Mouse (Mus musculus) limb, embryonic 13.5 days (tissue): ENCODE results near the gene Nid2. TPM values are rescaled to one million over a fixed set of nuclear protein-coding genes. Genes with fewer than 3 reads are reported as not detected.

Experiments used
- ATAC-seq: fragments of 200-750 bp; cut with Nextera tagmentation; 2 replicates; pipeline ENCODE4 v1.8.0; 2017; ENCODE audit warnings: low read depth, moderate number of reproducible peaks, moderate TSS enrichment; ENCODE audit not compliant: low FRiP score
- H3K27ac ChIP-seq: fragments of 300-500 bp; sonication (generic); 2 replicates; pipeline ENCODE4 v1.5.1; 2015; ENCODE audit warnings: inconsistent platforms, mild to moderate bottlenecking, moderate library complexity
- H3K27me3 ChIP-seq: fragments of 300-500 bp; sonication (generic); 2 replicates; pipeline ENCODE4 v1.6.1; 2015; ENCODE audit warnings: mild to moderate bottlenecking, inconsistent platforms
- H3K36me3 ChIP-seq: fragments of 300-500 bp; sonication (generic); 2 replicates; pipeline ENCODE4 v1.6.1; 2015; ENCODE audit warnings: inconsistent platforms, mild to moderate bottlenecking, moderate library complexity
- H3K4me1 ChIP-seq: fragments of 300-500 bp; sonication (generic); 2 replicates; pipeline ENCODE4 v1.6.1; 2015; ENCODE audit warnings: inconsistent platforms
- H3K4me2 ChIP-seq: fragments of 300-500 bp; sonication (generic); replicated peaks from 2 replicates; pipeline ENCODE4 v1.6.1; 2015; ENCODE audit warnings: inconsistent platforms, mild to moderate bottlenecking, moderate library complexity
- H3K4me3 ChIP-seq: fragments of 300-500 bp; sonication (generic); 2 replicates; pipeline ENCODE4 v1.5.1; 2015; ENCODE audit warnings: moderate library complexity, mild to moderate bottlenecking, inconsistent platforms
- H3K9ac ChIP-seq: fragments of 300-500 bp; sonication (generic); 2 replicates; pipeline ENCODE4 v1.6.1; 2015; ENCODE audit warnings: mild to moderate bottlenecking, inconsistent platforms
- H3K9me3 ChIP-seq: fragments of 300-500 bp; sonication (generic); 2 replicates; pipeline ENCODE4 v1.6.1; 2016; ENCODE audit warnings: inconsistent platforms
- whole genome bisulfite sequencing: fragments of 180-500 bp; shearing (Covaris S2); methylation state at CpG from one replicate; pipeline ENCODE4 v1.1.7; 2015; 5-methylcytosine and 5-hydroxymethylcytosine counted together
- polyA plus RNA-seq: library from polyadenylated mRNA; unstranded; fragments of >200 nt; fragmentation: Nextera tagmentation; extraction: Ambion mirVana; gene quantifications from 2 replicates; pipeline ENCODE4 v1.2.1, GENCODE M21; 2015

Gene Nid2
- 99.5 and 104 TPM in 2 replicates for polyA plus RNA-seq

GRCm38 (mm10) chr14:19751025-19751771 is at the start of gene Nid2:
Nid2 (plus strand) TSS chr14:19751265.
- peaks cover 6% of the 10 kb centered on the region for H3K36me3 ChIP-seq
- peak within 1 kb of the TSS; percentile 87 for H3K4me2 ChIP-seq
- ATAC-seq, result peak; percentile 96
- no peaks in the 10 kb centered on the region for H3K27me3 ChIP-seq
- H3K4me3 ChIP-seq, result peak within 1 kb of the TSS; percentile 66
- peak within 1 kb of the TSS; percentile 96 for H3K27ac ChIP-seq
- no peaks in the 10 kb centered on the region for H3K9me3 ChIP-seq
- peaks cover 53% of the 10 kb centered on the region for H3K4me1 ChIP-seq
- H3K9ac ChIP-seq, result peak within 1 kb of the TSS; percentile 73
- under 1% methylated on average over 45 of the region's 45 CpGs for WGBS

- peaks cover under 1% of the 10 kb centered on the region; the same call in 1 of the 2 replicates for H3K4me1 ChIP-seq
- H3K27ac ChIP-seq, result no peak overlapping the region
- H3K9ac ChIP-seq, result no peak overlapping the region
- H3K27me3 ChIP-seq, result no peaks in the 10 kb centered on the region
- no peak for ATAC-seq
- H3K4me2 ChIP-seq, result no peak overlapping the region
- no peaks in the 10 kb centered on the region for H3K9me3 ChIP-seq
- H3K4me3 ChIP-seq, result no peak overlapping the region
- H3K36me3 ChIP-seq, result no peaks in the 10 kb centered on the region
Measured at GRCm38 (mm10) chr14:19701546-19701945, 49.5 kb upstream of the Nid2 start.

- H3K9me3 ChIP-seq, result no peaks in the 10 kb centered on the region
- H3K4me1 ChIP-seq, result peaks cover 25% of the 10 kb centered on the region
- no peaks in the 10 kb centered on the region for H3K36me3 ChIP-seq
- no peaks in the 10 kb centered on the region for H3K27me3 ChIP-seq
- no peak overlapping the region for H3K9ac ChIP-seq
- H3K4me2 ChIP-seq, result peak overlapping the region; percentile 39
- 7% methylated on average over 16 of the region's 16 CpGs for WGBS
- no peak overlapping the region for H3K4me3 ChIP-seq
- H3K27ac ChIP-seq, result no peak overlapping the region
- ATAC-seq, result 0 out of 2 replicates have a peak, but pooled peaks have one; percentile 60
Measured at GRCm38 (mm10) chr14:19705649-19706048, 45.4 kb upstream of the Nid2 start.

- H3K27me3 ChIP-seq, result no peaks in the 10 kb centered on the region
- no peaks in the 10 kb centered on the region for H3K36me3 ChIP-seq
- H3K9me3 ChIP-seq, result no peaks in the 10 kb centered on the region
- H3K4me1 ChIP-seq, result peaks cover 25% of the 10 kb centered on the region
- 0 out of 2 replicates have a peak overlapping the region, but pooled peaks have one; percentile 7 for H3K4me2 ChIP-seq
- H3K27ac ChIP-seq, result no peak overlapping the region
- WGBS, result 2% methylated on average over 5 of the region's 5 CpGs
- no peak overlapping the region for H3K4me3 ChIP-seq
- no peak; the same call in 1 of the 2 replicates for ATAC-seq
- H3K9ac ChIP-seq, result no peak overlapping the region
Measured at GRCm38 (mm10) chr14:19706454-19706853, 44.6 kb upstream of the Nid2 start.

GRCm38 (mm10) chr14:19706997-19707396 is 44.1 kb upstream of the Nid2 start:
- no peaks in the 10 kb centered on the region for H3K9me3 ChIP-seq
- H3K9ac ChIP-seq, result peak overlapping the region; percentile 13; the same call in 1 of the 2 replicates
- no peaks in the 10 kb centered on the region for H3K27me3 ChIP-seq
- WGBS, result 21% methylated on average over 2 of the region's 2 CpGs
- no peak overlapping the region for H3K4me3 ChIP-seq
- peak; percentile 38; the same call in 1 of the 2 replicates for ATAC-seq
- H3K4me2 ChIP-seq, result 0 out of 2 replicates have a peak overlapping the region, but pooled peaks have one; percentile 7
- peaks cover 25% of the 10 kb centered on the region for H3K4me1 ChIP-seq
- H3K27ac ChIP-seq, result no peak overlapping the region
- H3K36me3 ChIP-seq, result no peaks in the 10 kb centered on the region

GRCm38 (mm10) chr14:19707721-19708507 is 43.2 kb upstream of the Nid2 start:
- no peak overlapping the region; the same call in 1 of the 2 replicates for H3K27ac ChIP-seq
- peaks cover 25% of the 10 kb centered on the region for H3K4me1 ChIP-seq
- no peaks in the 10 kb centered on the region for H3K9me3 ChIP-seq
- ATAC-seq, result no peak
- H3K4me2 ChIP-seq, result no peak overlapping the region
- no peaks in the 10 kb centered on the region for H3K27me3 ChIP-seq
- no peaks in the 10 kb centered on the region for H3K36me3 ChIP-seq
- WGBS, result 47% methylated on average over 11 of the region's 11 CpGs
- no peak overlapping the region for H3K4me3 ChIP-seq
- no peak overlapping the region for H3K9ac ChIP-seq

GRCm38 (mm10) chr14:19709161-19709560 is 41.9 kb upstream of the Nid2 start:
- peaks cover 25% of the 10 kb centered on the region for H3K4me1 ChIP-seq
- no peak overlapping the region for H3K4me3 ChIP-seq
- no peaks in the 10 kb centered on the region for H3K9me3 ChIP-seq
- peak; percentile 37; the same call in 1 of the 2 replicates for ATAC-seq
- no peak overlapping the region for H3K4me2 ChIP-seq
- 60% methylated on average over 9 of the region's 9 CpGs for WGBS
- H3K27ac ChIP-seq, result no peak overlapping the region
- no peaks in the 10 kb centered on the region for H3K27me3 ChIP-seq
- H3K36me3 ChIP-seq, result no peaks in the 10 kb centered on the region
- H3K9ac ChIP-seq, result no peak overlapping the region

GRCm38 (mm10) chr14:19711771-19712170 is 39.3 kb upstream of the Nid2 start:
- Histone ChIP-seq H3K36me3 (no peaks in the 10 kb centered on the region), H3K4me2 (no peak overlapping the region), H3K27ac (no peak overlapping the region), H3K4me3 (no peak overlapping the region), H3K27me3 (no peaks in the 10 kb centered on the region), H3K4me1 (peaks cover 23% of the 10 kb centered on the region), H3K9me3 (no peaks in the 10 kb centered on the region), H3K9ac (no peak overlapping the region)
- 67% methylated on average over 1 of the region's 1 CpGs for WGBS
- no peak for ATAC-seq

GRCm38 (mm10) chr14:19713067-19713466 is 38.0 kb upstream of the Nid2 start:
- H3K27ac ChIP-seq, result no peak overlapping the region
- H3K27me3 ChIP-seq, result no peaks in the 10 kb centered on the region
- H3K9me3 ChIP-seq, result no peaks in the 10 kb centered on the region
- H3K4me3 ChIP-seq, result no peak overlapping the region
- no peak for ATAC-seq
- no peak overlapping the region for H3K4me2 ChIP-seq
- no peak overlapping the region for H3K9ac ChIP-seq
- H3K4me1 ChIP-seq, result peaks cover 11% of the 10 kb centered on the region
- WGBS, result 62% methylated on average over 3 of the region's 3 CpGs
- no peaks in the 10 kb centered on the region for H3K36me3 ChIP-seq

- Histone ChIP-seq H3K27ac (no peak overlapping the region), H3K4me2 (no peak overlapping the region), H3K9me3 (no peaks in the 10 kb centered on the region), H3K4me1 (no peaks in the 10 kb centered on the region), H3K9ac (no peak overlapping the region), H3K27me3 (no peaks in the 10 kb centered on the region), H3K36me3 (no peaks in the 10 kb centered on the region), H3K4me3 (no peak overlapping the region)
- 72% methylated on average over 3 of the region's 3 CpGs for WGBS
- no peak for ATAC-seq
Measured at GRCm38 (mm10) chr14:19719077-19719476, 32.0 kb upstream of the Nid2 start.

GRCm38 (mm10) chr14:19720044-19720611 is 30.9 kb upstream of the Nid2 start:
- no peak for ATAC-seq
- Histone ChIP-seq H3K27ac (no peak overlapping the region), H3K27me3 (no peaks in the 10 kb centered on the region), H3K4me1 (no peaks in the 10 kb centered on the region), H3K9ac (no peak overlapping the region), H3K36me3 (no peaks in the 10 kb centered on the region), H3K4me2 (no peak overlapping the region), H3K9me3 (no peaks in the 10 kb centered on the region), H3K4me3 (no peak overlapping the region)
- WGBS, result 74% methylated on average over 2 of the region's 2 CpGs

- WGBS, result 70% methylated on average over 5 of the region's 5 CpGs
- H3K9me3 ChIP-seq, result no peaks in the 10 kb centered on the region
- peak; percentile 69 for ATAC-seq
- no peak overlapping the region for H3K4me2 ChIP-seq
- H3K27me3 ChIP-seq, result no peaks in the 10 kb centered on the region
- H3K4me3 ChIP-seq, result no peak overlapping the region
- H3K4me1 ChIP-seq, result peaks cover 11% of the 10 kb centered on the region; the same call in 1 of the 2 replicates
- H3K27ac ChIP-seq, result peak overlapping the region; percentile 58; the same call in 1 of the 2 replicates
- H3K9ac ChIP-seq, result no peak overlapping the region
- H3K36me3 ChIP-seq, result no peaks in the 10 kb centered on the region
Measured at GRCm38 (mm10) chr14:19728278-19728677, 22.8 kb upstream of the Nid2 start.
